Mouse (Mus musculus) left cerebral cortex, postnatal 10 days (tissue): ENCODE measurements around the gene Pyroxd1. TPM values are rescaled to one million over a fixed set of nuclear protein-coding genes. Genes with fewer than 3 reads are reported as not detected.

Experiments
- total RNA-seq, 2 experiments: library from RNA; stranded (reverse); gene quantifications; 2 replicates each; pipeline ENCODE4 v1.2.3; 2021

The Pyroxd1 gene
- total RNA-seq, 2 experiments from 2014 or later = 13.1 to 14.7 TPM

Other genes starting within 250 kb of the Pyroxd1 start
- gene Slco1a6, start 137.1 kb upstream of the Pyroxd1 start, total RNA-seq = 1 to 10 TPM in 1 of 2 experiments, not detected in 1; 1.2 TPM
- gene Iapp, start 47.2 kb upstream of the Pyroxd1 start, total RNA-seq = not detected
- gene Slco1a5, start 22.7 kb upstream of the Pyroxd1 start, total RNA-seq = under 1 TPM; 0.14 to 0.24 TPM
- 10 to 100 TPM; 21.6 to 21.9 TPM for gene Recql, start 41.4 kb downstream of the Pyroxd1 start, total RNA-seq
- 10 to 100 TPM; 32.7 to 33.5 TPM for gene Golt1b, start 41.6 kb downstream of the Pyroxd1 start, total RNA-seq
- gene Spx, start 67.8 kb downstream of the Pyroxd1 start, total RNA-seq = 1 to 10 TPM; 1.1 to 1.3 TPM
- not detected for gene Gys2, start 127.5 kb downstream of the Pyroxd1 start, total RNA-seq
- 100 to 1,000 TPM; 466 to 479 TPM for gene Ldhb, start 162.3 kb downstream of the Pyroxd1 start, total RNA-seq
- 1 to 10 TPM; 4.1 to 5.4 TPM for gene Kcnj8, start 226.0 kb downstream of the Pyroxd1 start, total RNA-seq